Mouse (Mus musculus): Measurements from ENCODE around the gene Akr1c19.
"Not testable (repeated sequence)": the region's sequence is repeated elsewhere in the genome, so short reads cannot be mapped to it uniquely, and the experiment has no call there.

The Akr1c19 gene

GRCm38 (mm10) chr13:4228441-4228840, at the start of gene Akr1c19:
Akr1c19 (plus strand) TSS chr13:4228700.
- no peak for DNase-seq

- not testable (repeated sequence) for DNase-seq
These were observed 47.2 kb upstream of the Akr1c19 start for GRCm38 (mm10) chr13:4181321-4181720.

- DNase-seq: no peak
These were observed 45.4 kb upstream of the Akr1c19 start for GRCm38 (mm10) chr13:4183116-4183515.

- DNase-seq: not testable (repeated sequence)
These were observed 41.7 kb upstream of the Akr1c19 start for GRCm38 (mm10) chr13:4186641-4187411.

- no peak for DNase-seq
These were observed 40.3 kb upstream of the Akr1c19 start for GRCm38 (mm10) chr13:4188174-4188573.

DNA sequence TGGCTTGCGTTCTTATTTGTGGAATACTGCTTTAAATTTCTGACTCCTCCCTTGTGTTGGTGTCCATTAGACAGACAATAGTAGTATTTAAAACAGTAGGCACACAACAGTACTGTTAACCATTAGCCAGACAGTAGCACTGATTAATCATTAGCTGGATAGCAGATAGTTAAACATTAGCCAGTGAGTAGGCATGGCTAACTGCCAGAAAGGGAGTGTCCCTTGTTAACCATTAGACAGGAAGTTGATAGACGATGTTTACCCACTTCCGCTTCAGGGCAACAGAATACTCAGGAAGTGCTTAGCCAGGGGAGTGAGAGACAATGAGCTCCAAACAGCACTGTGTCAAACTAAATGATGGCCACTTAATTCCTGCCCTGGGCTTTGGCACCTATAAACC, 37.6 kb upstream of the Akr1c19 start, which contains the start of gene Akr1c13:
Gene Akr1c13 (plus strand): TSS at position 247 of the 400 bp plus-strand sequence.
- DNase-seq: no peak

DNA sequence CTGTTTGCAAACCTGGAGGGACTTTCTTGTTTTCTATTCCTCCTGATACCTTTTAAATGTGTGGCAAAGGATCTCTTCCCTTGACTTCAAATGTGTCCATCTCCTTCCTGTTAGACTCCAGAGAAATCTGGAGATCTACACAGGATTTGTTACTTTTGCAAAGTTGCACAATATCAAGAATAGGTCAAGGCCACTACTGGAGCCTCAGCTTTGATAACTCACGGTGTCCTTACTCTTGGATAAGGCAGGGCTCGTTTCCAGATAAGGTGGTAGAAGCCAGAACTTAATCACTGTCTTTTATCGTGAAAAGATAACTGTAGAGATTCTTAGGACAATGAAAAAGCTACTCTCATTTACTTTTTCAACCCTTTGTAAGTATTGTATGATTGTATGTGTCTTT, 36.0 kb upstream of the Akr1c19 start:
- no peak for DNase-seq

GRCm38 (mm10) chr13:4206147-4206903, 22.2 kb upstream of the Akr1c19 start:
- DNase-seq: no peak

- no peak for DNase-seq
These were observed 16.8 kb upstream of the Akr1c19 start for GRCm38 (mm10) chr13:4211560-4212299.

- no peak for DNase-seq
These were observed 16.2 kb upstream of the Akr1c19 start for GRCm38 (mm10) chr13:4212309-4212708.

- not testable (repeated sequence) for DNase-seq
These were observed 13.0 kb upstream of the Akr1c19 start for GRCm38 (mm10) chr13:4215496-4215895.

GRCm38 (mm10) chr13:4230841-4231623, 2.5 kb downstream of the Akr1c19 start:
- DNase-seq: no peak

DNA sequence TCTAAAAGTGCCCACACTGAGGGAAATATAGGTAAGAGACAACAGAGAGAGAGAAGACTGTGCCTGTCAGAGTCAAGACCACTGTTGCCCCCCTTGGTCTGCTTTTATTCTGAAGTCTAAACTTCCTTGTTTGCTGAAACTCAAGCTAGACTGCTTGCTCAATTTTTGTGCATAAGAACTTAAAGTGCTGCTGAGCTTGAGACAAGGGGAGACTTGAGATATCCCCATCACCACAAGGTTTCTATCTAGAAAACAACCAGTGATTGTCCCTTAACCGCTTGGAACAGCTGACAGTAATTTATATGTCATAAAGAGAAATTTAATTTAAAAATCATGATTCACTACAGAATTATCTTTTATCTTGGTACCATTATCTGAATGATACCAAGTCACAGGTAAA, 4.6 kb downstream of the Akr1c19 start:
- no peak for DNase-seq

- no peak for DNase-seq
These were observed 5.2 kb downstream of the Akr1c19 start for GRCm38 (mm10) chr13:4233536-4234172.

- DNase-seq: peak; percentile 3
These were observed 16.5 kb downstream of the Akr1c19 start for GRCm38 (mm10) chr13:4244861-4245559.

DNA sequence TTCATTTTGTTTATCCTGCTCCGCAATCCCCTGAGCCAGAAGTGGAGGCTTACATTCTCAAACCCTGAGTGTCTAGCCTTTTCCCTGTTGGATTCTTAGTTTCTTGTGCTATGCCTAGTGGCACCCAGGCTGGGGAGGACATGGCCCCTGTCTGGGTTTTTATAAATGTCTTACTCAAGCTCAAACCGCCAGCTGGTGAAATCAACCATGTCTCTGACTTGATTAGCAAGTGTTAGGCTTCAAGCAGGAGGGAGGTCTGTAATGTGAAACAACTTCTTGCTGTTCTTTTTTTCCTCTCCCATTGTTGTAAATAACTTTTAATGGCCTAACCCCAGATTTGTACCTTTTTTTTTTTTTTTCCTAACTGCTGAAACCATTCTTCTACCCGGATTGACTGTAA, 20.8 kb downstream of the Akr1c19 start:
- DNase-seq: no peak

- not testable (repeated sequence) for DNase-seq
These were observed 28.4 kb downstream of the Akr1c19 start for GRCm38 (mm10) chr13:4256894-4257293.

GRCm38 (mm10) chr13:4257349-4257748, 28.8 kb downstream of the Akr1c19 start:
- DNase-seq: no peak

GRCm38 (mm10) chr13:4264612-4265011, 36.1 kb downstream of the Akr1c19 start:
- no peak for DNase-seq

GRCm38 (mm10) chr13:4265047-4265446, 36.5 kb downstream of the Akr1c19 start:
- no peak for DNase-seq

GRCm38 (mm10) chr13:4265455-4265854, 37.0 kb downstream of the Akr1c19 start:
- DNase-seq: not testable (repeated sequence)
